Mouse (Mus musculus) neural tube, embryonic 13.5 days (tissue): ENCODE data around the gene Sec24a. TPM values are rescaled to one million over a fixed set of nuclear protein-coding genes. Genes with fewer than 3 reads are reported as not detected.
"Not testable (repeated sequence)": the region's sequence is repeated elsewhere in the genome, so short reads cannot be mapped to it uniquely, and the experiment has no call there.

Experiments used
- ATAC-seq: fragments of 200-750 bp; cut with Nextera tagmentation; 2 replicates; pipeline ENCODE4 v1.8.0; 2017; ENCODE audit warnings: low read depth, mild to moderate bottlenecking, moderate TSS enrichment, moderate library complexity
- H3K27ac ChIP-seq: fragments of 300-500 bp; sonication (generic); replicated peaks from 2 replicates; pipeline ENCODE4 v1.5.1; 2015; ENCODE audit warnings: moderate library complexity, mild to moderate bottlenecking, inconsistent platforms
- H3K27me3 ChIP-seq: fragments of 300-500 bp; sonication (generic); 2 replicates; pipeline ENCODE4 v1.6.1; 2015; ENCODE audit warnings: mild to moderate bottlenecking, inconsistent platforms
- H3K36me3 ChIP-seq: fragments of 300-500 bp; sonication (generic); 2 replicates; pipeline ENCODE4 v1.6.1; 2015; ENCODE audit warnings: mild to moderate bottlenecking, inconsistent platforms
- H3K4me1 ChIP-seq: fragments of 300-500 bp; sonication (generic); replicated peaks from 2 replicates; pipeline ENCODE4 v1.6.1; 2015; ENCODE audit warnings: inconsistent platforms
- H3K4me2 ChIP-seq: fragments of 300-500 bp; sonication (generic); 2 replicates; pipeline ENCODE4 v1.6.1; 2015; ENCODE audit warnings: inconsistent platforms, mild to moderate bottlenecking, moderate library complexity
- H3K4me3 ChIP-seq: fragments of 300-500 bp; sonication (generic); 2 replicates; pipeline ENCODE4 v1.5.1; 2015; ENCODE audit warnings: mild to moderate bottlenecking, inconsistent platforms
- H3K9ac ChIP-seq: fragments of 300-500 bp; sonication (generic); 2 replicates; pipeline ENCODE4 v1.6.1; 2015; ENCODE audit warnings: moderate library complexity, mild to moderate bottlenecking, inconsistent platforms
- H3K9me3 ChIP-seq: fragments of 300-500 bp; sonication (generic); 2 replicates; pipeline ENCODE4 v1.6.1; 2016; ENCODE audit warnings: inconsistent platforms
- WGBS: fragments of 180-500 bp; shearing (Covaris S2); methylation state at CpG from one replicate; pipeline ENCODE4 v1.1.7; 2015; 5-methylcytosine and 5-hydroxymethylcytosine counted together
- polyA plus RNA-seq: library from polyadenylated mRNA; unstranded; fragments of >200 nt; fragmentation: Nextera tagmentation; extraction: Ambion mirVana; gene quantifications from 2 replicates; pipeline ENCODE4 v1.2.1, GENCODE M21; 2015

Gene Sec24a
- polyA plus RNA-seq, result 14.7 and 17.3 TPM in 2 replicates

GRCm38 (mm10) chr11:51763213-51763907 is at the start of gene Sec24a, which contains the start of gene Sar1b:
TSS of gene Sec24a (minus strand) at chr11:51763634.
TSS of gene Sar1b (plus strand) at chr11:51763687.
- Histone ChIP-seq H3K27me3 (peaks cover 9% of the 10 kb centered on the region; the same call in 1 of the 2 replicates), H3K27ac (0 out of 2 replicates have a peak within 1 kb of the TSS, but pooled peaks have one; percentile 34), H3K4me3 (peak within 1 kb of the TSS; percentile 89), H3K4me1 (peaks cover 28% of the 10 kb centered on the region), H3K9ac (peak within 1 kb of the TSS; percentile 89), H3K36me3 (no peaks in the 10 kb centered on the region), H3K4me2 (peak within 1 kb of the TSS; percentile 85), H3K9me3 (no peaks in the 10 kb centered on the region)
- WGBS, result 2% methylated on average over 30 of the region's 30 CpGs
- ATAC-seq, result peak; percentile 97

DNA sequence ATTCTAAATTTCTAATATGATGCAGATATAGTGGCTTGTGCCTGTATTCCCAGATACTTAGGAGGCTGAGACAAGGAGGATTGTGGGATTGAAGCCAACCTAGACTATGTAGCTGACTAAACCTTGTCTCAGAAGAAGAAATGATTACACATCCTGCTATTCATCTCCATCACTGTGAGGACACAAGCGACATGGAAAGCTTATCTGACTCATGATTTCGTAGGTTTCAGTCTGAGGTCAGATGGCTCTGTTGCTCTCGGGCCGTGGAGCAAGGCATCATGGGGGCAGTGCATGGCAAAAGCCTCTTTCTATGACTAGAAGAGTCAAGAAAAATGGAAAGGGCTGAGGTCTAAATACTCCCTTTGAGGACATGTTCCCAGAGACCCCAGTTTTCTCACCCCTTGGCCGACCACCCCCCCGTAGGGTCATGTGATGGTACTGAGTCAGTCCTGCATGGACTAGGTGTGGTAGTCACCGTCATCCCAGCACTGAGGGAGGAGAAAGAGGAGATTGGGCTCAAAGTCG is 48.6 kb upstream of the Sec24a start:
- H3K9ac ChIP-seq, result no peak overlapping the region
- H3K27ac ChIP-seq, result no peak overlapping the region
- 90% methylated on average over 8 of the region's 8 CpGs for WGBS
- H3K36me3 ChIP-seq, result no peaks in the 10 kb centered on the region
- no peak overlapping the region for H3K4me2 ChIP-seq
- H3K27me3 ChIP-seq, result no peaks in the 10 kb centered on the region; the same call in 1 of the 2 replicates
- no peaks in the 10 kb centered on the region for H3K4me1 ChIP-seq
- H3K9me3 ChIP-seq, result no peaks in the 10 kb centered on the region; the same call in 1 of the 2 replicates
- H3K4me3 ChIP-seq, result no peak overlapping the region
- ATAC-seq, result no peak

- Histone ChIP-seq H3K4me1 (no peaks in the 10 kb centered on the region), H3K27ac (no peak overlapping the region), H3K4me2 (no peak overlapping the region), H3K9ac (no peak overlapping the region), H3K36me3 (no peaks in the 10 kb centered on the region), H3K4me3 (no peak overlapping the region), H3K27me3 (no peaks in the 10 kb centered on the region; the same call in 1 of the 2 replicates), H3K9me3 (no peaks in the 10 kb centered on the region; the same call in 1 of the 2 replicates)
- 85% methylated on average over 4 of the region's 4 CpGs for WGBS
- ATAC-seq, result no peak
Observed at GRCm38 (mm10) chr11:51811230-51811629, 47.8 kb upstream of the Sec24a start.

DNA sequence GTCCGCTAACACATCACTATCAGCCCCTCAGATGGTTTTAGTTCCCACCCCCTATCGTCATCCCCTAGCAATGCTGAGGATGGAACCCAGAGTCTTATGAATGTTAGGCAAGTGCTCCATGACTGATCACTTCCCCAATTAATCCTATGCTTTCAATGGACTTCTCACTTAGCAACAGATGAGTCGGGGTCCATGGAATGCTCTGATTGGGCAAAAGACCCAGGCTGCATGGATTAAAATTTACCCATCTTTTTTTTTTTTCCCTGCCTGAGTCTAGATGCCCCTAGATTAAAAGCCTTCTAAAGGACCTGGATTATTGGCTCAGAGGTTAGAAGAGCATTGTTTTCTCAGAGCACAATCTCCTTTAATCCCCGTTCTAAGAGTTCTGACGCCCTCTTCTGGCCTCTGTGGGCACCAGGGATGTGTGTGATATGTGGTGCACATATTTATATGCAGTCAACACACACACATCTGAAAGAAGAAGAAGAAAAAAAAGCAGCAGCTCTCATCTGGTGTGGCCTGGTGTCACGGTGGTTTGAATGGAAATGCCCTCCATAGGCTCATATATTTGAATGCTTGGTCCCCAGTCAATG is 46.3 kb upstream of the Sec24a start:
- Histone ChIP-seq H3K27ac (no peak overlapping the region), H3K36me3 (no peaks in the 10 kb centered on the region), H3K9me3 (no peaks in the 10 kb centered on the region; the same call in 1 of the 2 replicates), H3K27me3 (no peaks in the 10 kb centered on the region; the same call in 1 of the 2 replicates), H3K4me2 (no peak overlapping the region), H3K9ac (no peak overlapping the region), H3K4me1 (peaks cover 5% of the 10 kb centered on the region), H3K4me3 (no peak overlapping the region)
- 64% methylated on average over 6 of the region's 6 CpGs for WGBS
- no peak for ATAC-seq

DNA sequence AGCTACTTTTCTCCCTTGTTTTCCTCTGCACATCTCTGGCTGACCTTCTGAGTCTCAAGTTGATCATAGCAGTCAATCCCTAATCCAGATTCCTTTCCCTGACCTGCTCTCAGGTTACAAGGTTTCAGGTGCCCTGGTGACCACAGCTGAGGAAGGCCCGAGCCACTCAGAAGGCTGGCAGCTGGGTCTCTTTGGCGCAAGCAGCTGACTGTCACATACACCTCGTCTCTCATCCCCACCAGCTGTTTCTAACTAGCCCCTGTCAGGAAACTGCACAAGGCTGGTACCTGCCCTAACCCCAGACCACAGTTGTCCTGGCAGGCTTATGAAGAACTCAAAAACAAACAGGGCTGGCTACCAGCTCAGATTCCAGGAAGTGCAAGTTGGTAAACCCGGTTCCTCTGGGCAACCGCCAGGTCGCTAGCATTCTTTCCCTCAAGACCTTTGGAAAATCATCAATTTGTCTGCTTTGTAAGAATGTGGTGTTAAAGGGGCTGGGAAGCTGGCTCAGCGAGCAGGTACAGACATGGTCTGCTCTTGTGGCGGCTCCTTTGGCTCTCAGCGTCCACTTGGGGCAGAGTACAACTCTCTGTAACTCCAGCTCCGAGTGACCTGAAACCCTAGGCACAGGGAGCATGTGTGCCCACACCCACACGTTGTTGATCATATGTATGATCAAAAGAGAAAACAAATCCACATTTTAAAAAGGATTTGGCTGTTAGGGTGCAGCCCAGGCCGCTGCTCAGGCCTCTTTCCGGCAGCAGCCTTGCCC is 43.9 kb upstream of the Sec24a start:
- Histone ChIP-seq H3K4me1 (peaks cover 5% of the 10 kb centered on the region), H3K4me2 (no peak overlapping the region), H3K27ac (no peak overlapping the region), H3K9me3 (no peaks in the 10 kb centered on the region; the same call in 1 of the 2 replicates), H3K27me3 (no peaks in the 10 kb centered on the region; the same call in 1 of the 2 replicates), H3K36me3 (no peaks in the 10 kb centered on the region), H3K9ac (no peak overlapping the region), H3K4me3 (no peak overlapping the region)
- ATAC-seq, result no peak
- 54% methylated on average over 13 of the region's 13 CpGs for WGBS

GRCm38 (mm10) chr11:51805221-51805981 is 42.0 kb upstream of the Sec24a start:
- peak overlapping the region; percentile 45 for H3K4me3 ChIP-seq
- H3K9ac ChIP-seq, result peak overlapping the region; percentile 68
- H3K27ac ChIP-seq, result no peak overlapping the region
- 26% methylated on average over 17 of the region's 17 CpGs for WGBS
- H3K4me1 ChIP-seq, result peaks cover 5% of the 10 kb centered on the region
- no peaks in the 10 kb centered on the region; the same call in 1 of the 2 replicates for H3K27me3 ChIP-seq
- H3K36me3 ChIP-seq, result no peaks in the 10 kb centered on the region
- H3K4me2 ChIP-seq, result peak overlapping the region; percentile 66
- no peaks in the 10 kb centered on the region for H3K9me3 ChIP-seq
- peak; percentile 90 for ATAC-seq

DNA sequence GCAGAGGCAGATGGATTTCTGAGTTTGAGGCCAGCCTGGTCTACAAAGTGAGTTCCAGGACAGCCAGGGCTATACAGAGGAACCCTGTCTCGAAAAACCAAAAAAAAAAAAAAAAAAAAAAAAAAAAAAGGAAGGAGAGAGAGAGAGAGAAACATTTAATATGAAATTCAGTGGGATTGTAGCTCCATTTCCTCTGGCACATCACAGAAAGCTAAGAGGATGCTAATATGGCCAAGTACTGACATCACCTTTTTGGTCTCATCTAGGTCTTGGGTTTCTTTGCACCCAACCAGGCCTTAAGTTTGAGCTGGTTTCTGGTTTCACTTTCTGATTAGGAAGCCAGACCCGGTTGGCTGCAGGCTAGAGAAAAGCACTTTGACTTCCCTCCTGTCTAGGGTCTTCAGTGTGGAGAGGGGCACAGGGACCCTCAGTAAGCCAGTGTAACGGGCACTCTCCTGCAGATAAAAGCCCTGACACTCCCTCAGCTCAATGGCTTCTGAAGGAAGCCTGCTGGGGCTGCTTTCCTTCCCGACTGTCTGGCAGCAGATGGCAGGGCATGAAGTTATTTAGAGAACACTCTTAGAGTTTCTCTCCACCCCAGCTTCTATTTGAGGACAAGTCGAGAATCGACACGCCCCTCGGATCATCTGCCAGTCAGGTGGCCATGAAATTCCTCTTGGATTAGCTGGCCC is 37.3 kb upstream of the Sec24a start:
- no peak for ATAC-seq
- H3K27me3 ChIP-seq, result no peaks in the 10 kb centered on the region
- no peak overlapping the region for H3K4me3 ChIP-seq
- H3K36me3 ChIP-seq, result no peaks in the 10 kb centered on the region
- no peak overlapping the region for H3K4me2 ChIP-seq
- no peak overlapping the region for H3K9ac ChIP-seq
- WGBS, result 44% methylated on average over 8 of the region's 8 CpGs
- no peaks in the 10 kb centered on the region for H3K9me3 ChIP-seq
- peaks cover 3% of the 10 kb centered on the region for H3K4me1 ChIP-seq
- no peak overlapping the region for H3K27ac ChIP-seq

DNA sequence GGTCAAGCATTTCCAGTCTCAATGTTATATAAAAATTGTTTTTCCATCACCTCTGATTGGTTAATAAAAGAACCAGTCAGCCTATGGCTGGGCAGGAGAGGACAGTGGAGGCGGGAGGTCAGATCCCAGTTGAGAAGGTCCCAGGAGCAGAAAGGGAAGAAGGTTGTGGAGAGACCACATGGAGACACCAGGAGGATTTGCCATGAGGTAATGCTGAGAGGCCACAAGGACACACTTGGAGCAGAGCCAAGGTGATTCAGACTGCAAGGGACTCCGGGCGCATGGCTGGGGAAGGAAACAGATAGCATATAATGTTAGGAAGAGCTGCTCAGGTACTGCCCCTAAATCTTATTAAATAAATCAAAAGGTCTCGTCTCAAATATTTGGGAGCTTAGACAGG is 32.8 kb upstream of the Sec24a start:
- Histone ChIP-seq H3K27ac (no peak overlapping the region), H3K4me2 (no peak overlapping the region), H3K4me1 (no peaks in the 10 kb centered on the region), H3K27me3 (no peaks in the 10 kb centered on the region), H3K4me3 (no peak overlapping the region), H3K9ac (no peak overlapping the region), H3K9me3 (no peaks in the 10 kb centered on the region), H3K36me3 (peaks cover 15% of the 10 kb centered on the region)
- no peak for ATAC-seq
- WGBS, result 76% methylated on average over 4 of the region's 4 CpGs

GRCm38 (mm10) chr11:51790662-51791061 is 27.2 kb upstream of the Sec24a start:
- Histone ChIP-seq H3K27me3 (no peaks in the 10 kb centered on the region), H3K36me3 (peaks cover 65% of the 10 kb centered on the region), H3K27ac (no peak overlapping the region), H3K4me2 (no peak overlapping the region), H3K9me3 (no peaks in the 10 kb centered on the region), H3K9ac (no peak overlapping the region), H3K4me3 (no peak overlapping the region), H3K4me1 (no peaks in the 10 kb centered on the region)
- no peak for ATAC-seq
- WGBS, result 89% methylated on average over 7 of the region's 7 CpGs

DNA sequence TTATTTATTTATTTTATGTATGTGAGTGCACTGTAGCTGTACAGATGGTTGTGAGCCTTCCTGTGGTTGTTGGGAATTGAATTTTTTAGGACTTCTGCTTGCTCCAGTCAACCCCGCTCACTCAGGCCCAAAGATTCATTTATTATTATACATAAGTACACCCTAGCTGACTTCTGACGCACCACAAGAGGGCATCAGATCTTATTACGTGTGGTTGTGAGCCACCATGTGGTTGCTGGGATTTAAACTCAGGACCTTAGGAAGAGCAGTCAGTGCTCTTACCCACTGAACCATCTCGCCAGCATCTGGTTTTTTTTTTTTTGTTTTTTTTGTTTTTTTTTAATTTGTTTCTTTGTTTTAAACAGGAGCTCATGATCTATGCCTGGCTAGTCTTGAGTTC is 26.3 kb upstream of the Sec24a start:
- not testable (repeated sequence) for ATAC-seq, H3K27ac ChIP-seq, H3K27me3 ChIP-seq, H3K4me3 ChIP-seq, H3K9me3 ChIP-seq, H3K4me2 ChIP-seq, H3K4me1 ChIP-seq, H3K9ac ChIP-seq
- 88% methylated on average over 4 of the region's 4 CpGs for WGBS
- H3K36me3 ChIP-seq, result peaks cover 68% of the 10 kb centered on the region

DNA sequence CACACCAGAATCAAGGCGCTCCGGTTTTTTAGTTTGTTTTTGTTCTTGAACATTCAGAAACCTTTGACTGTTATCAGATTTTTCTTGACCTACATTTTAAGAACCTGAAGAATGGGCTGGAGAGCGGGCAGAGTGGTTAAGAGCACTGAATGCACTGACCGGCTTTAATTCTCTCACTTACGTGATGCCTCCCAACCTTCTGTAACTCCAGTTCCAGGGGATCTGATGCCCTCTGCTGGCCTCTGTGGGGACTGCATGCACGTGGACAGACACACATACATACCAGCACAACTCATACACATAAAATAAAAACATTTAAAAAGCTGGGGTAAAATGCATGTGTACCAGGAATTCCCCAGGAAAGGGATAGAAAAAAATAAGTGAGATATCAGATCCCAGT is 22.5 kb upstream of the Sec24a start:
- no peak overlapping the region for H3K27ac ChIP-seq
- no peak for ATAC-seq
- H3K4me1 ChIP-seq, result no peaks in the 10 kb centered on the region
- no peaks in the 10 kb centered on the region for H3K27me3 ChIP-seq
- no peak overlapping the region for H3K4me3 ChIP-seq
- H3K9ac ChIP-seq, result no peak overlapping the region
- 91% methylated on average over 6 of the region's 6 CpGs for WGBS
- no peaks in the 10 kb centered on the region for H3K9me3 ChIP-seq
- peaks cover 83% of the 10 kb centered on the region for H3K36me3 ChIP-seq
- no peak overlapping the region for H3K4me2 ChIP-seq
